Mouse (Mus musculus): ENCODE measurements at regions not wholly inside any gene's neighbourhood (a gene's known extent, or its start where the extent isn't known, plus 50 kb on each side); places are given as distances from the start of the nearest gene placed in this dataset.

DNA sequence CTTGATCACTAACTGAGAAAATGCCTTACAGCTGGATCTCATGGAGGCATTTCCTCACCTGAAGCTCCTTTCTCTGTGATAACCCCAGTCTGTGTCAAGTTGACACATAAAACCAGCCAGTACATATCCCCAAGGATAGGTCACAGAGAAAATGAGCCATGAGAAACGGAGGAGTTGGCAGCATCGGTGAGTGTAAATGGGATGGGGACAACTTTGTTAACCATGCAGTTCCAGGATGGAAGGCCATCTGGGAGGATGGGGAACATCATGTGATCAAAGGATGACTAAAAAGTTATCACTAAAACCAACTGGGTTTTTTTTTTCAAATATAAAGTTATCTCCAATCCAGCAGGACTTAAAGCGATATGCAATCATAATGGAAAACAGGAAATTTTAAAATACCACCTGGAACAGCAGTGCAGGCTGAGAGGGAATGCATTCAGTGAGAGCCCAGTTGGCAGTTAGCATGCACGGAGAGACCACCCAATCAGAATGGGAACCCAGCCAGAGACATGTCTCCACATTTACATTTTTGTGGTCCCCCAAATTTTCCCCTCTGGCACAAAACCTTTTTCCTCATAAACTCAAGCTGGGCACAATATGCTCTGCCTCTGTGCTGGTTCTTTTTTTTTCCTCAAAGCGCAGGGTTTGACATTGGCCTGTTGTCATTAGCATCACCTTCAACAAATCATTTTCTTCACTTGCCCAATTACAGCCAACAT, 475.7 kb downstream of the Rapgef2 start:
- H3K27ac ChIP-seq (ENCODE audit: low read depth) = no peak overlapping the region
- H3K4me3 ChIP-seq (ENCODE audit: low read depth, low read length) = no peak overlapping the region
- DNase-seq (ENCODE audit: low spot score) (no peak), ATAC-seq (ENCODE audit: insufficient read depth, low read depth) (no peak)
- no peak overlapping the region for H3K9ac ChIP-seq (replicated peaks; ENCODE audit: low read depth, low read length)
- no peaks in the 10 kb centered on the region for H3K9me3 ChIP-seq (replicated peaks; ENCODE audit: control insufficient read depth, low read length)
- TF ChIP-seq CTCF (IDR thresholded peaks at IDR 0.05; ENCODE audit: low read depth) = no peak
- TF ChIP-seq EP300 (IDR thresholded peaks at IDR 0.05; ENCODE audit: low read depth) = no peak
- no peaks in the 10 kb centered on the region for H3K27me3 ChIP-seq (ENCODE audit: control insufficient read depth, insufficient read depth, low read length)
- H3K4me2 ChIP-seq (ENCODE audit: low read depth, low read length) = no peak overlapping the region
- WGBS = 76% methylated on average over 5 of the region's 5 CpGs
- H3K36me3 ChIP-seq (replicated peaks; ENCODE audit: control insufficient read depth, insufficient read depth, low read length) = no peaks in the 10 kb centered on the region
- no peaks in the 10 kb centered on the region for H3K4me1 ChIP-seq (ENCODE audit: control insufficient read depth, insufficient read depth)

- no peaks in the 10 kb centered on the region for H3K9me3 ChIP-seq (replicated peaks; ENCODE audit: control insufficient read depth, low read length)
- no peaks in the 10 kb centered on the region for H3K36me3 ChIP-seq (replicated peaks; ENCODE audit: control insufficient read depth, insufficient read depth, low read length)
- H3K27ac ChIP-seq (ENCODE audit: low read depth) = no peak overlapping the region
- H3K9ac ChIP-seq (replicated peaks; ENCODE audit: low read depth, low read length) = no peak overlapping the region
- WGBS = 79% methylated on average over 2 of the region's 2 CpGs
- TF ChIP-seq CTCF (IDR thresholded peaks at IDR 0.05; ENCODE audit: low read depth) = no peak
- no peak for TF ChIP-seq EP300 (IDR thresholded peaks at IDR 0.05; ENCODE audit: low read depth)
- DNase-seq (ENCODE audit: low spot score) = no peak
- H3K4me1 ChIP-seq (ENCODE audit: control insufficient read depth, insufficient read depth) = no peaks in the 10 kb centered on the region
- H3K27me3 ChIP-seq (ENCODE audit: control insufficient read depth, insufficient read depth, low read length) = no peaks in the 10 kb centered on the region
- H3K4me2 ChIP-seq (ENCODE audit: low read depth, low read length) = no peak overlapping the region
- ATAC-seq (ENCODE audit: insufficient read depth, low read depth) = no peak
- H3K4me3 ChIP-seq (ENCODE audit: low read depth, low read length) = no peak overlapping the region
Observed at GRCm38 (mm10) chr3:78803176-78803575, 483.1 kb downstream of the Rapgef2 start.

- H3K27me3 ChIP-seq (ENCODE audit: control insufficient read depth, insufficient read depth, low read length) = no peaks in the 10 kb centered on the region
- no peaks in the 10 kb centered on the region for H3K36me3 ChIP-seq (replicated peaks; ENCODE audit: control insufficient read depth, insufficient read depth, low read length)
- no peak overlapping the region for H3K9ac ChIP-seq (replicated peaks; ENCODE audit: low read depth, low read length)
- H3K9me3 ChIP-seq (replicated peaks; ENCODE audit: control insufficient read depth, low read length) = 0 out of 2 replicates have a peak, but pooled peaks cover 3% of the 10 kb centered on the region
- TF ChIP-seq CTCF (IDR thresholded peaks at IDR 0.05; ENCODE audit: low read depth) = no peak
- no peak for TF ChIP-seq EP300 (IDR thresholded peaks at IDR 0.05; ENCODE audit: low read depth)
- ATAC-seq (ENCODE audit: insufficient read depth, low read depth) (no peak), DNase-seq (ENCODE audit: low spot score) (no peak)
- 77% methylated on average over 4 of the region's 4 CpGs for WGBS
- H3K4me3 ChIP-seq (ENCODE audit: low read depth, low read length) = no peak overlapping the region
- no peaks in the 10 kb centered on the region for H3K4me1 ChIP-seq (ENCODE audit: control insufficient read depth, insufficient read depth)
- H3K4me2 ChIP-seq (ENCODE audit: low read depth, low read length) = no peak overlapping the region
- H3K27ac ChIP-seq (ENCODE audit: low read depth) = no peak overlapping the region
Observed at GRCm38 (mm10) chr3:78795951-78796455, 490.3 kb downstream of the Rapgef2 start.

DNA sequence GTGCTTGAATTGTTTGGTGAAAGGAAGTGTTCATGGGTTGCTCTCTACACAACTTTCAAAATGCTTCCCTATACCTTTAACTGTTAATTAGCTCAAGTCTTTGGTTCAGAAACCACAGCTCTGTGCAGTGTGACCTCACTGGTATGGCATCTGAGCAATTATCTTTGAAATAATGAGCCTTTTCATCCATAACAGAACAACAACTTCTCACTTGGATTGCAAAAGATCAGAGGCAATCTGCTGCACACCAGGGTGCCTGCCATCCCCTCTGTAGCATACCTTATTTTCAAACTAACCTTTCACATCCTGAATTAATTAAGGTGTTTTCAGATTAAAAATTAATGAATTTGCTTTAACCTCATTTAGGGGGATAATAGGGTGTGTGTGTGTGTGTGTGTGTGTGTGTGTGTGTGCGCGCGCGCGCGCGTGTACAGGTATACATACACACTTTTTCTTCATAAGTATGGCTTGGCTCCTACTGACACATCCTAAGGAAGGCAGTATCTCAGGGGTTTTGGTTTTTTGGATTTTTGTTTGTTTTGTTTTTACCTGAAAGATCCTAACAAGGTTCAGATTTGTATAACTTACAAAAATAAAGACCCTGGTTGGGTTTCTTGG, 493.8 kb downstream of the Rapgef2 start:
- 98% methylated on average over 7 of the region's 7 CpGs for WGBS
- no peak overlapping the region for H3K27ac ChIP-seq (ENCODE audit: low read depth)
- H3K9me3 ChIP-seq (replicated peaks; ENCODE audit: control insufficient read depth, low read length) = 0 out of 2 replicates have a peak, but pooled peaks cover 3% of the 10 kb centered on the region
- no peak overlapping the region for H3K9ac ChIP-seq (replicated peaks; ENCODE audit: low read depth, low read length)
- H3K4me1 ChIP-seq (ENCODE audit: control insufficient read depth, insufficient read depth) = no peaks in the 10 kb centered on the region
- ATAC-seq (ENCODE audit: insufficient read depth, low read depth) = no peak
- H3K27me3 ChIP-seq (ENCODE audit: control insufficient read depth, insufficient read depth, low read length) = no peaks in the 10 kb centered on the region
- H3K36me3 ChIP-seq (replicated peaks; ENCODE audit: control insufficient read depth, insufficient read depth, low read length) = no peaks in the 10 kb centered on the region
- no peak for DNase-seq (ENCODE audit: low spot score)
- no peak for TF ChIP-seq CTCF (IDR thresholded peaks at IDR 0.05; ENCODE audit: low read depth)
- H3K4me2 ChIP-seq (ENCODE audit: low read depth, low read length) = no peak overlapping the region
- no peak overlapping the region for H3K4me3 ChIP-seq (ENCODE audit: low read depth, low read length)

DNA sequence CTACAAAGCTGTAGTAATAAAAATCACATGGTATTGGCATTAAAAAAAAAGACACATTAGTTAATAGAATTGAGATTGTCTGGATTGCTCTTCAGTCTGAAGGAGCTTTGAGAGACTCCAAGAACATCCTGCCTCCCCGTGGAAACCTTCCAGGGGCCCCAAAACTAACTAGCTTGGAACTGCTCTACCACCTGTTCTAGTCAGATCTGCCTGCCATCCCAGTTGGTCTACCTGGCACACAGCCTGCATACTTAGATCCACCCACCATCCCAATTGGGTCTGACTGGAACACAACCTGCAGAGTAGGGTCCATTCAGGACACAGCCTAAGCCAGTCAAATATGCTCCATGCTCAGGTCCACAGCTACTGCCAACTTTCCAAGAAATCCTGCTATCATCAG, 503.6 kb downstream of the Rapgef2 start:
- H3K27me3 ChIP-seq (ENCODE audit: control insufficient read depth, insufficient read depth, low read length) = no peaks in the 10 kb centered on the region
- no peak overlapping the region for H3K27ac ChIP-seq (ENCODE audit: low read depth)
- ATAC-seq (ENCODE audit: insufficient read depth, low read depth) = no peak
- no peaks in the 10 kb centered on the region for H3K36me3 ChIP-seq (replicated peaks; ENCODE audit: control insufficient read depth, insufficient read depth, low read length)
- H3K9ac ChIP-seq (replicated peaks; ENCODE audit: low read depth, low read length) = no peak overlapping the region
- no peaks in the 10 kb centered on the region for H3K9me3 ChIP-seq (replicated peaks; ENCODE audit: control insufficient read depth, low read length)
- no peak for TF ChIP-seq CTCF (IDR thresholded peaks at IDR 0.05; ENCODE audit: low read depth)
- TF ChIP-seq EP300 (IDR thresholded peaks at IDR 0.05; ENCODE audit: low read depth) = no peak
- no peak overlapping the region for H3K4me3 ChIP-seq (ENCODE audit: low read depth, low read length)
- no peaks in the 10 kb centered on the region for H3K4me1 ChIP-seq (ENCODE audit: control insufficient read depth, insufficient read depth)
- H3K4me2 ChIP-seq (ENCODE audit: low read depth, low read length) = no peak overlapping the region
- 73% methylated on average over 1 of the region's 1 CpGs for WGBS
- DNase-seq (ENCODE audit: low spot score) = no peak
